Mouse (Mus musculus): ENCODE results near the gene Car6. TPM values are rescaled to one million over a fixed set of nuclear protein-coding genes. Genes with fewer than 3 reads are reported as not detected.

The Car6 gene
- polyA plus RNA-seq, 1 experiment: 52.7 TPM

DNA sequence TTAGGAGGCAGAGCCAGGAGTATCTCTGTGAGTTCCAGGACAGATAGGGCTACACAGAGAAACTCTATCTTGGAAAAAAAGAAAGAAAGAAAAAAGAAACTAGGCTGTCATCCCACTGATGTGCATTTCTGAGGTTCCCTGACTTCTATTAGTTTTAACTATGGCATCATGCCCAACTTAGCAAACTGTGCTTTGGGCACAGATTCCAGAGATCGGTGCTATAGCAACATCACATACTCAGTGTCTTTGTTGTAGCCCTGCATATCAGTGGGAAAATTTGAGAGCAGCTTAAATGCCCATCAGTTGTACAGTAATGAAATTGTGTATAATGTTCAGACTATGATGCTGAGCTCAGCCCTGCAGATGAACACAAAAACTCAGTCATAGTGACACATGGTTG, 24.6 kb upstream of the Car6 start:
- H3ac ChIP-seq (ENCODE audit: control insufficient read depth, insufficient read length): no peak overlapping the region
- H3K36me3 ChIP-seq (ENCODE audit: control insufficient read depth, insufficient read depth): no peaks in the 10 kb centered on the region
- H3K4me2 ChIP-seq (ENCODE audit: low read depth): no peak overlapping the region
- no peak overlapping the region for H3K4me3 ChIP-seq
- no peaks in the 10 kb centered on the region for H3K27me3 ChIP-seq (ENCODE audit: control insufficient read depth, insufficient read depth, insufficient read length)
- H3K79me2 ChIP-seq (ENCODE audit: control insufficient read depth, insufficient read depth): no peaks in the 10 kb centered on the region
- TF ChIP-seq SRF (IDR thresholded peaks at IDR 0.05; ENCODE audit: control insufficient read depth, insufficient read length, low read depth) (no peak), TCF12 (IDR thresholded peaks at IDR 0.05; ENCODE audit: insufficient read depth, poor library complexity, severe bottlenecking) (no peak), MAX (IDR thresholded peaks at IDR 0.05; ENCODE audit: low read depth) (no peak), POLR2A (IDR thresholded peaks at IDR 0.05; ENCODE audit: insufficient read length, low read depth) (no peak), CEBPB (IDR thresholded peaks at IDR 0.05; ENCODE audit: insufficient read depth, poor library complexity, severe bottlenecking) (no peak), USF1 (IDR thresholded peaks at IDR 0.05; ENCODE audit: low read depth) (no peak), POLR2AphosphoS2 (IDR thresholded peaks at IDR 0.05; ENCODE audit: insufficient read length, low read depth) (no peak), REST (IDR thresholded peaks at IDR 0.05; ENCODE audit: insufficient read depth, insufficient read length) (no peak), E2F4 (IDR thresholded peaks at IDR 0.05; ENCODE audit: insufficient read depth) (no peak), MYOG (IDR thresholded peaks at IDR 0.05; ENCODE audit: control insufficient read depth in 1 of 3, insufficient read depth in 1 of 3, insufficient read length in 2 of 3, low read depth in 2 of 3) (no peak), TCF3 (IDR thresholded peaks at IDR 0.05; ENCODE audit: insufficient read length, low read depth) (no peak), MYOD1 (IDR thresholded peaks at IDR 0.05; ENCODE audit: control insufficient read depth in 1 of 3, insufficient read length in 2 of 3, low read depth in 2 of 3) (no peak)

DNA sequence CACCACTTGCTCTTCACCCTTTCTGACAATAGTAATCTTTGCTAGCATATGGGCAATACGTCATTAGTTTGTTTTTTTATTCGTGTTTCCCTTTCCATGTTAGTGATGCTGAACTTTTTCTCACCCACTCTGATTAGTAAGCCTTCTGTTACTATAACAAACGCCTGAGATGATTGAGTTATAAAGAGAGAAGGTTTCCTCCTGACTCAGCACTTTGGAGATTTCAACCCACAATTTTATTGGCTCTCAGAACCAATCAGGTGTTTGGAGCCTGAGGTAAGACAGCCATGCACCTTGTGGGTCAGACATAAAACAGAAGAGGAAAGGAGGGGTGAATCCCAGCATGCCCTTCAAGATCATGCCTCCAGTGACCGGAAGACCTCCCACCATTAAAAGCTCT, 22.7 kb upstream of the Car6 start:
- no peak overlapping the region for H3K4me2 ChIP-seq (ENCODE audit: low read depth)
- no peak overlapping the region for H3K4me3 ChIP-seq
- H3K36me3 ChIP-seq (ENCODE audit: control insufficient read depth, insufficient read depth): no peaks in the 10 kb centered on the region
- no peak for TF ChIP-seq POLR2A (IDR thresholded peaks at IDR 0.05; ENCODE audit: insufficient read length, low read depth)
- no peak for TF ChIP-seq MYOG (IDR thresholded peaks at IDR 0.05; ENCODE audit: control insufficient read depth in 1 of 3, insufficient read depth in 1 of 3, insufficient read length in 2 of 3, low read depth in 2 of 3)
- no peak for TF ChIP-seq E2F4 (IDR thresholded peaks at IDR 0.05; ENCODE audit: insufficient read depth)
- no peak for TF ChIP-seq SRF (IDR thresholded peaks at IDR 0.05; ENCODE audit: control insufficient read depth, insufficient read length, low read depth)
- no peaks in the 10 kb centered on the region for H3K27me3 ChIP-seq (ENCODE audit: control insufficient read depth, insufficient read depth, insufficient read length)
- H3ac ChIP-seq (ENCODE audit: control insufficient read depth, insufficient read length): no peak overlapping the region
- H3K79me2 ChIP-seq (ENCODE audit: control insufficient read depth, insufficient read depth): no peaks in the 10 kb centered on the region

DNA sequence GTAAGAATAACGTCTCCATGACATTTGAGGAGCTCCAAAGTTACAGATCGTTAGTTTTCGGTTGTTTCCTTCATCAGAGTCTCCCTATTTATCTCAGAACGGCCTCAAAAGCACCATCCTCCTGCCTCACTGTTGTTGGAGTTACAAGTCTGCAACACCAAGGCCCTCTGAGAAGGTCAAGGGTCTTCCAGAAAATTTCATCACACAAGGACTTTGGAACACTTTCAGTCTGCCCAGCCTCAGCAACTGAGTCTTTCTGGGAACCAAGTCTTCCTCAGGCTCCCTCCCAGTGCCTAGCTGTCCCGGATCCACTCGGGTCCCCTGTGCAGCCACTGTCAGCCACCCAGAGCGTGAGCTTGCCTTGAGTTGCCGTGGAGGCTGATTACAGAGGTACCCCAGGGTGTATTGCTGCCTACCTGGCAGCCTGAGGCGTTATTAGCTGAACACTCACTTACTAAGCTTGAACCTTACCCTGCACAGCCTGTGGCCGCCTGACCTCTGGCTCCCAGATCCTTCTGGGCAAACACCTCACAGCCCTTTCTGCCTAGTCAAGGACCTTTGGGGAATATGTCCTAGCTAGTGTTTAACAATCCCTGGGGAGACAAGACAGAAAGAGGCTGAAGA, 20.0 kb upstream of the Car6 start:
- no peaks in the 10 kb centered on the region for H3K36me3 ChIP-seq (ENCODE audit: control insufficient read depth, insufficient read depth)
- H3K79me2 ChIP-seq (ENCODE audit: control insufficient read depth, insufficient read depth): no peaks in the 10 kb centered on the region
- no peak overlapping the region for H3ac ChIP-seq (ENCODE audit: control insufficient read depth, insufficient read length)
- TF ChIP-seq TCF3 (IDR thresholded peaks at IDR 0.05; ENCODE audit: insufficient read length, low read depth) (no peak), USF1 (IDR thresholded peaks at IDR 0.05; ENCODE audit: low read depth) (no peak), CEBPB (IDR thresholded peaks at IDR 0.05; ENCODE audit: insufficient read depth, poor library complexity, severe bottlenecking) (no peak), REST (IDR thresholded peaks at IDR 0.05; ENCODE audit: insufficient read depth, insufficient read length) (no peak), TCF12 (IDR thresholded peaks at IDR 0.05; ENCODE audit: insufficient read depth, poor library complexity, severe bottlenecking) (no peak)
- H3K4me2 ChIP-seq (ENCODE audit: low read depth): no peak overlapping the region
- no peak overlapping the region for H3K4me3 ChIP-seq
- no peaks in the 10 kb centered on the region for H3K27me3 ChIP-seq (ENCODE audit: control insufficient read depth, insufficient read depth, insufficient read length)

DNA sequence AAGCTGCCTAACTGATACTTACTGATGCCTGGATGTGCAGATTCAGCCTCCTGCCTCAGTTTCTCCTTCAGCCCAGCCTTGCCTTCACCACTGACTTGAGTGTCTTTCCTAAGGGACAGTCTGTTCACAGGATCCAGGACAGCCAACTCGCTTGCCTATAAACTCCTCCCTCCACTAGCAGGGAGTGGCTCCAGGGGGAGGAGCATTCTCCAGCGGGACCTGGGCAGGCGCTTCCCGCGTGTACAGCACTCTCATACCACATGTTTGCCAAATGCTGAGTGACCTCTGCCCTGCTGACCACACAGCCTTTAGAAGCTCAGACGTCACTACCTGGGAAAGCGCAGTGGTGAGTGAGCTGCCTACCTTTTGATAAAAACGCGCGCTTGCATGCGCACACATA, 19.5 kb upstream of the Car6 start:
- TF ChIP-seq CEBPB (IDR thresholded peaks at IDR 0.05; ENCODE audit: insufficient read depth, poor library complexity, severe bottlenecking): no peak
- no peak for TF ChIP-seq SRF (IDR thresholded peaks at IDR 0.05; ENCODE audit: control insufficient read depth, insufficient read length, low read depth)
- TF ChIP-seq E2F4 (IDR thresholded peaks at IDR 0.05; ENCODE audit: insufficient read depth): no peak
- no peak for TF ChIP-seq POLR2AphosphoS2 (IDR thresholded peaks at IDR 0.05; ENCODE audit: insufficient read length, low read depth)
- TF ChIP-seq MYOG (IDR thresholded peaks at IDR 0.05; ENCODE audit: control insufficient read depth in 1 of 3, insufficient read depth in 1 of 3, insufficient read length in 2 of 3, low read depth in 2 of 3): no peak
- TF ChIP-seq POLR2A (IDR thresholded peaks at IDR 0.05; ENCODE audit: insufficient read length, low read depth): no peak
- no peak for TF ChIP-seq REST (IDR thresholded peaks at IDR 0.05; ENCODE audit: insufficient read depth, insufficient read length)
- H3K4me3 ChIP-seq: no peak overlapping the region
- no peak overlapping the region for H3ac ChIP-seq (ENCODE audit: control insufficient read depth, insufficient read length)
- H3K79me2 ChIP-seq (ENCODE audit: control insufficient read depth, insufficient read depth): no peaks in the 10 kb centered on the region
- H3K4me2 ChIP-seq (ENCODE audit: low read depth): no peak overlapping the region
- no peaks in the 10 kb centered on the region for H3K27me3 ChIP-seq (ENCODE audit: control insufficient read depth, insufficient read depth, insufficient read length)
- H3K36me3 ChIP-seq (ENCODE audit: control insufficient read depth, insufficient read depth): no peaks in the 10 kb centered on the region

DNA sequence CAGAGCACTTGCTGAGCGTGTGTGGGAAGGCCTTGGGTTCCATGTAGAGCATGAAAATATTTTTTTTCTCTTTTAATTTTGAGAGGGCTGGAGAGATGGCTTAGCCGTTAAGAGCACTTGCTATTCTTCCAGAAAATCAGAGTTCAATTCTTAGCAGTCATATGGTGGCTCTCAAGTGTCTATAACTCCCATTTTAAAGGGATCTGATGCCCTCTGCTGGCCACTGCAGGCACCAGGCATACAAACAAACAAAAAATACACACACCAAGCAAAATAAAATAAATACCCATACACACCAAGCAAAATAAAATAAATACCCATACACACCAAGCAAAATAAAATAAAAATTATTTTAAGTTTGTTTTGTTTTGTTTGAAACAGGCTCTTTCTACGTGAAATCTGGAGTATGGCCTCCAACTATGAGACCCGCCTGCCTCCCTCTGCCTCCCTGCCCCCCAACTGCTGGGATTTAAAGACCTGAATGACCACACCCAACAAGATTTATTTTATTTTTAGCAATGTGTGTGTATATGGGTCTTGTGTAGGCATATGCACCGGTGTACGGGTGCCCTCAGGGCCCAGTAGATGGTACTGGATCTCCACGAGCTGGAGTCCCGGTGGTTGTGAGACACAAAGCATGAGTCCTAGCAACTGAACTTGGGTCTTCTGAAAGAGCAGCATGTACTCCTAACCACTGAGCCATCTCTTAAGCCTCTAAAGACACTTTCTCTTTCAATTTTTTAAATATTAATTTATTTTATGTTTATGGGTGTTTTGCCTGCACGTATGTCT, 18.6 kb upstream of the Car6 start:
- H3K4me3 ChIP-seq: no peak overlapping the region
- no peaks in the 10 kb centered on the region for H3K79me2 ChIP-seq (ENCODE audit: control insufficient read depth, insufficient read depth)
- TF ChIP-seq POLR2AphosphoS2 (IDR thresholded peaks at IDR 0.05; ENCODE audit: insufficient read length, low read depth) (no peak), MYOD1 (IDR thresholded peaks at IDR 0.05; ENCODE audit: control insufficient read depth in 1 of 3, insufficient read length in 2 of 3, low read depth in 2 of 3) (no peak), POLR2A (IDR thresholded peaks at IDR 0.05; ENCODE audit: insufficient read length, low read depth) (no peak), SRF (IDR thresholded peaks at IDR 0.05; ENCODE audit: control insufficient read depth, insufficient read length, low read depth) (no peak), TCF3 (IDR thresholded peaks at IDR 0.05; ENCODE audit: insufficient read length, low read depth) (no peak), REST (IDR thresholded peaks at IDR 0.05; ENCODE audit: insufficient read depth, insufficient read length) (no peak), MAX (IDR thresholded peaks at IDR 0.05; ENCODE audit: low read depth) (no peak), E2F4 (IDR thresholded peaks at IDR 0.05; ENCODE audit: insufficient read depth) (no peak), CEBPB (IDR thresholded peaks at IDR 0.05; ENCODE audit: insufficient read depth, poor library complexity, severe bottlenecking) (no peak), TCF12 (IDR thresholded peaks at IDR 0.05; ENCODE audit: insufficient read depth, poor library complexity, severe bottlenecking) (no peak), MYOG (IDR thresholded peaks at IDR 0.05; ENCODE audit: control insufficient read depth in 1 of 3, insufficient read depth in 1 of 3, insufficient read length in 2 of 3, low read depth in 2 of 3) (no peak), USF1 (IDR thresholded peaks at IDR 0.05; ENCODE audit: low read depth) (no peak)
- H3K36me3 ChIP-seq (ENCODE audit: control insufficient read depth, insufficient read depth): no peaks in the 10 kb centered on the region
- H3ac ChIP-seq (ENCODE audit: control insufficient read depth, insufficient read length): no peak overlapping the region
- no peak overlapping the region for H3K4me2 ChIP-seq (ENCODE audit: low read depth)
- H3K27me3 ChIP-seq (ENCODE audit: control insufficient read depth, insufficient read depth, insufficient read length): no peaks in the 10 kb centered on the region
